Mouse (Mus musculus): ENCODE data around the gene Hltf. TPM values are rescaled to one million over a fixed set of nuclear protein-coding genes. Genes with fewer than 3 reads are reported as not detected.
A peak's percentile ranks its signal among the peaks of the same experiment; 100 is the strongest.
"Not testable (repeated sequence)": the region's sequence is repeated elsewhere in the genome, so short reads cannot be mapped to it uniquely, and the experiment has no call there.

Hltf gene
- polyA plus RNA-seq, 1 experiment = 7.8 TPM

DNA sequence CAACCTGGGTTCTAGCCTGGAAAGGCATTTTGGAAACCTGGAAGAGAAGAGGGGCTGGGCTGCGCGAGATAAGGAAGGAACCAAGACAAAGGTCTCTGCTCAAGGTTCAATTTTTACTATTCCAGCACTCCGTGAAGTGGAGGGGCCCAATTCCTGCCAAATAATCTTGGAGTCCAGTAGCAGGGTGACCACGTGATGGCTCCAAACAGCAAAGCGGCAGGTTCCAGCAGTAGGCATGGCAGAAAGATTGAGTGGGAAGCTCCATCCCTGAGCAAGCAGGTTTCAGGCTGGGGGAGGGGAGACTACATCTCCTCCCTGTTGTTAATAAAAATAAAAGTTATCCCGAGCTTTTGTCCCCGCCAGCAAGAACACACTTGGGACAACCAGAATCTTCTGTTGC, 16.1 kb upstream of the Hltf start:
- not testable (repeated sequence) for H3K27ac ChIP-seq (replicated peaks; ENCODE audit: low read depth, low read length); H3K4me3 ChIP-seq (ENCODE audit: insufficient read depth, low read depth, low read length); H3K4me1 ChIP-seq (ENCODE audit: control insufficient read depth, insufficient read depth, insufficient read length, low read length)

DNA sequence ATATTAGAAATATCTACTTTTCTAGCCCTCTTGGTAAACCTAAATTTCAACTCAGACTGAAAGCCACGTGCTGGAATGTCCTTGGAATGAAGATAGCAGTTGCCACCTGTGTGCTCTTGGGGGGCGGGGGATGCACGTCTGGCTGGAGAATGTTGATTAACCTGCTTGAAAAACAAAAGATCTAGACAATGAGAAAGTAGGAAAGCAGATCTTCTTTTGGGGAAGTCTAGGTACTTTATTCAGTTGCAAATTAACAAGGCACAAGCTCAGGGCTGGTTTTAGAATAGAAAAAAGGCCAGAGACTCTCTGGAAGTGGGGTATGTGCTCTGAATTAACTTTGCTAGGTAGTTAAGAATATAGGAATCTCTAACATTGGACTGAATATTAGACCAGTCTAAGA, 12.9 kb upstream of the Hltf start:
- H3K27ac ChIP-seq (replicated peaks; ENCODE audit: low read depth, low read length) = not testable (repeated sequence)

DNA sequence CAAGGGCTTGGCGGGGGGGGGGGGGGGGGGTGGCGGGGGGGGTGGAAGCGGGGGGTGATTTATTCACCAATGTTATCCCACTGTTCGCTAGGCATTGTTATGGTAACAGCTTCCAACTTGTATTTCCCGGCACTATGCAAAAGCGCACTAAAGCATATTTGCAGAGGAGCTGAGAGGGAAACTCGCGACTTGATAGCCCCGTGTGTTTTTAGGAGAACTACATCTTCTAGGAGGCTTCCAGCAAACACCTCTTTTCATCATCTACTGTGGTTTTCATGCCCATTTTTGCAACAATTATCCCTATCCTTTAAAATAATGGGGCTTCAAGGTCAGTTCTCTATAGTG, 558 bp downstream of the Hltf start:
- Histone ChIP-seq H3K27ac (replicated peaks; ENCODE audit: low read depth, low read length) (no peak overlapping the region), H3K4me3 (ENCODE audit: insufficient read depth, low read depth, low read length) (peak overlapping the region; percentile 91), H3K4me1 (ENCODE audit: control insufficient read depth, insufficient read depth, insufficient read length, low read length) (no peaks in the 10 kb centered on the region)

More for the DNA sequence above, 12.9 kb upstream of the Hltf start:
- H3K4me1 ChIP-seq (ENCODE audit: control insufficient read depth, insufficient read depth, insufficient read length, low read length); H3K4me3 ChIP-seq (ENCODE audit: insufficient read depth, low read depth, low read length): not testable (repeated sequence)

DNA sequence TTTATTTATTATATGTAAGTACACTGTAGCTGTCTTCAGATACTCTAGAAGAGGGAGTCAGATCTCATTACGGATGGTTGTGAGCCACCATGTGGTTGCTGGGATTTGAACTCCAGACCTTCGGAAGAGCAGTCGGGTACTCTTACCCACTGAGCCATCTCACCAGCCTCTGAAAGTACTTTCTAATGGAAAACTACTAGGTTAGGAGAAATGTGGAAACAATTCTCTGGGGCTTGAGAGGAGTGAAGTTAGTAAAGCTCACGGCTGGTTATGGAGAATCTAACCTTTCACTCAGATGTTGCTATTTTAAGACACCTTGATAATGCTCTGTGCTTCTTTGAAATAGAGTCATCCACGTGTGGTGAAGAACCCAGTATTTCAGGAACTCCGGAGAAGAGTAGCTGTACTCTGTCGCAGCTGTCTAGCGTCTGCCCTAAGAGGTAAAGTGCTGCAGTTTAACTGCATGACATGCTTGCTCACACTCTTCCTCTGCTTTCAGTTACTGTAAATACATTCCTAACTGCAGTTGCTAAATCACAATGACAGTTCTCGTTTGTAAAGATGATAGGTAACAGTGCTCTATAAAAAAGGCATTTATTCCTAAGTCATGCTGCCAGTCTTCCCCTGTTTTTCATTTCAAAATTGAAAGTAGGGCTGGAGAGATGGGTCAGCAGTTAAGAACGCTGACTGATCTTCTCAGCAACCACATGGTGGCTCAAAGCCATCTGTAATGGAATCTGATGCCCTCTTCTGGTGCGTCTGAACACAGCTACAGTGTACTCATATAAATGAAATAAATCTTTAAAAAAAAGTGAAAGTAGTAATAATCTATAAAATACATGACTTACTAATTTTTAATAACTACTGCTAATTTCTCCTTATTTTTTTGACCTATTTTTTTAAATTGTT, 18.8 kb downstream of the Hltf start:
- H3K4me3 ChIP-seq (ENCODE audit: insufficient read depth, low read depth, low read length) = no peak overlapping the region
- no peaks in the 10 kb centered on the region for H3K4me1 ChIP-seq (ENCODE audit: control insufficient read depth, insufficient read depth, insufficient read length, low read length)
- no peak overlapping the region for H3K27ac ChIP-seq (replicated peaks; ENCODE audit: low read depth, low read length)

DNA sequence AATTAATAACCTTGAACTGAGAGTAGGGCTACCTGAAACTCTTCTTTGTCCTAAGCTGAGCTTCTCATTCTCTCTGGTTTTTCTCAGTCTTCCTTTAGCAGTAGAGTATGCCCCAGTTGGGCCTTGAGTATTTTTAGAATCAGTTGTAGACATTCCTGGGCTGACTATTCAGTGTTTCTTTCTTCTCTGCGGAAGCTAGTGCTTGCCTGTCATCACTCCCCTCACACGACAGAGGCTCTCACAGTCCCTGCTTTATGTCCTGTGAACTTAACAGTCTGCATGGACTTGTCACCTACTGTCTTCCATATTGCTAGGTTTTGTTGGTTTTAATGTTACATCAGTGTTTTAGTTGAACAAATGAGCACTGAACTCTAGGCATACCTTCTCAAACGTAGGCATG, 24.6 kb downstream of the Hltf start:
- Histone ChIP-seq H3K27ac (replicated peaks; ENCODE audit: low read depth, low read length) (no peak overlapping the region), H3K4me3 (ENCODE audit: insufficient read depth, low read depth, low read length) (no peak overlapping the region), H3K4me1 (ENCODE audit: control insufficient read depth, insufficient read depth, insufficient read length, low read length) (no peaks in the 10 kb centered on the region)

DNA sequence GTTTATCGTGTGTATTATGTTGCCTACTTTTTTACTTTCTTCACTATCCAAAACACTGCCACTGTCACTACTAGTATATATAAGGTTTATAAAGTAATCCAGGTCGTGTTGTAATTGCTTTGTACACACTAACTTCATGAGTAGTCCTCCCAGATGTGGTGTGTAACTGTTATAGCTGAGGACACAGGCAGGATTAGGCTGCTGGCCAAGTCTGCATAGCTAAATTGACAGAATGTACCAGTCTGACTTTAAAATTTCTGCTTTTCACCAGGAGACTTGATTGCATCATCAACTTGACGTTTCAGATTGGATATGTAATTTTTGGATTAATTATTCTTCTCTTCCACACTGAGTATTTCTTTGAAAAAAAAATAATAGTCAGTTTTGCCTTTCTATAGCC, 46.2 kb downstream of the Hltf start:
- Histone ChIP-seq H3K4me1 (ENCODE audit: control insufficient read depth, insufficient read depth, insufficient read length, low read length) (no peaks in the 10 kb centered on the region), H3K4me3 (ENCODE audit: insufficient read depth, low read depth, low read length) (no peak overlapping the region)

DNA sequence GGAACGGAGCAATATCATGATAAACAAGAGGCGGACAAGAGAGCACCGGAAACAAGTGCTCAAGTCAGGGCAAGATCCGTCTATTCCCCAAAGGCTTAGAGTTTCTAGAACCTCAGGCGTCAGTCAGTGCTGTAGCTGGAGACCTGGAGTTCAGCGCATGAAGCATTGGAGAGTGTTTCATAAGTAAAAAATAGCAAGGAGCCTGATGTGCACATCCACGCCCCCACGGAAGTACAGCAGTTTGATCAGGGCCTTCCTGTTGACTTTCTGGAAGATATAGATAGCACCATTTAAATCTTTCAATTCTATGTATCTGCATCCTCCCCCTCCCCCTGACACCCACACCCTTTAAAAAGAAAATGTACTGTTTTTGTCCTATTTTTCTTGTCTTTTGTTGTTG, 46.7 kb downstream of the Hltf start:
- Histone ChIP-seq H3K4me1 (ENCODE audit: control insufficient read depth, insufficient read depth, insufficient read length, low read length) (no peaks in the 10 kb centered on the region), H3K27ac (replicated peaks; ENCODE audit: low read depth, low read length) (peak overlapping the region; percentile 61; the same call in 1 of the 2 replicates), H3K4me3 (ENCODE audit: insufficient read depth, low read depth, low read length) (peak overlapping the region; percentile 30)

More for the DNA sequence above, 46.2 kb downstream of the Hltf start:
- no peak overlapping the region for H3K27ac ChIP-seq (replicated peaks; ENCODE audit: low read depth, low read length)

DNA sequence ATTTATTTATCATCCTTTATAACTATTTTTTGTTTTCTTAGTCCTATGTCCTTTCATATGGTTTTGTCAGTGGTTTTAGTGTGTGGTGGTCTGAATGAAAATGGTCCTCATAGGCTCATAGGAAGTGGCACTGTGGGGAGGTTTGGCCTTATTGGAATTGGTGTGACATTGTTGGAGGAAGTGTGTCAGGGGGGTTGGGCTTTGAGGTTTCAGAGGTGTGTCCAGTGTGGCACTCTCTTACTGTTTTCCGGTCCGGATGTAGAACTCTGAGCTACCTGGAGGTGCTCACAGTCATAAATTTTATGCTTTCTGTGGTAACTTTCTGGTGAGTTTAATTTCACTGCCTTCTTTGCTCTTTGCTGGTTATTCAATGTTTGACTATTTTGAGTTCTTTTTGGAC, 47.2 kb downstream of the Hltf start:
- Histone ChIP-seq H3K4me1 (ENCODE audit: control insufficient read depth, insufficient read depth, insufficient read length, low read length) (no peaks in the 10 kb centered on the region), H3K27ac (replicated peaks; ENCODE audit: low read depth, low read length) (no peak overlapping the region), H3K4me3 (ENCODE audit: insufficient read depth, low read depth, low read length) (no peak overlapping the region)

DNA sequence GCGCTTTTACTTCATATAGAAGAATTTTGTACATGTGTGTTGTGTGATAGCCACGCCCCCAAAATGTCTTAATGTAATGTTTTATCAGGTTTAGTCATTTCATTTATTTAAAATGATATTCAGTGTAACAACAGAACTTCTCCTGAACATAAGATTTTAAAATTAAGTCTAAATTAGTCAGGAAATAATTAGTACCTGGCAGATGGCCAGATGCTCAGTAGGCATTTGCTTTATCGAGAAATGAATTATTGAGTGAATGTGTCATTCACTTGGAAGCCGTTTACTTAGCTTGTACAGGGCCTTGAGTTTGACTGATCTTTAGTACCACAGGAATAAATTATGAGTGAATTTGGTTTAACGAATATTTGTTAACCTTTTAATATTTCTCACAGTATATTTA, 51.3 kb downstream of the Hltf start:
- Histone ChIP-seq H3K27ac (replicated peaks; ENCODE audit: low read depth, low read length) (no peak overlapping the region), H3K4me1 (ENCODE audit: control insufficient read depth, insufficient read depth, insufficient read length, low read length) (no peaks in the 10 kb centered on the region), H3K4me3 (ENCODE audit: insufficient read depth, low read depth, low read length) (no peak overlapping the region)

DNA sequence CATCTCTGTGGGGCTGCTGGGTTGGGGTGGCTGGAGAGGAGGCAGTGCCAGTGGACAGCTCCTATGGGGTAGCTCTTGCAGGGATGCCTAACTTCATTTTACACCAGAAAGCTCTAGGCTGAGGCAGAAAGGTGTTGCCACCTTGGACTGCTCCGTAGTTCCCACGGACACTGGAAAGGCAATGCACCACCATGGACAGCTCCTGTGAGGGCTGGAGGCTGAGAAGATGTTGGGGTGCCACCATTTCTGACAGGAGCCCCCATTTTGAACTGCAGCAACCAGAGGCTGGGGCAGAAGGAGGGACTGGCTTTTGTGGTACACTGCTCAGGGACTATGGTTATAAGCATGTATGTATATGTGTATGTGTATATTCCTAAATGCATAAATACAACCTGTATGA, 54.3 kb downstream of the Hltf start:
- no peak overlapping the region for H3K27ac ChIP-seq (replicated peaks; ENCODE audit: low read depth, low read length)
- H3K4me1 ChIP-seq (ENCODE audit: control insufficient read depth, insufficient read depth, insufficient read length, low read length) = no peaks in the 10 kb centered on the region
- no peak overlapping the region for H3K4me3 ChIP-seq (ENCODE audit: insufficient read depth, low read depth, low read length)

DNA sequence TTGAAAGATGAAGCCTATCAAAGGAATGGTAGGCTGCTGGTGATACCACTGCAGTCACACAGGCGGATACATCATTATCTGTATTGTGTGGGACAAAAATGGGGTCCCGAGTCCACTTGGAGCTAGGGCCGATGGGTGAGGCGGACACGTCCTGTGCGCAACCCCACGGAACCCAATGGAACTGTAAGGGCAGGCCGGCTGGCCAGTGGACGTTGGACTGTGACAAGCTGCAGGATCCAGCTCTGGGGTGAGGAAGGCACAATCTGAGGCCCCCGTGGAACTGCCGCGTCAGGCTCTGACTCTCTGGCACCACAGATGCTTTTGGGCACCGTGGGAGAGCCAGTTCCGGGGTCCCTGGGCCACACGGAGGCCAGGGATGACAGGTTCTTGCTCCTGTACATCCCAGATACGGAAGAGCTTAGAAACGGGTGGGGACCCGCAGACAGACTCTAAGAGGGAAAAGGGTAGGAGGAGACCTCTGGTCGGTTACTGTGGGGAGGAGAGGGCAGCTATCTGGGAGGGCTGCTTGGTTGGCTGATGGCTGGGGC, 61.5 kb downstream of the Hltf start:
- no peak overlapping the region for H3K27ac ChIP-seq (replicated peaks; ENCODE audit: low read depth, low read length)
- no peaks in the 10 kb centered on the region for H3K4me1 ChIP-seq (ENCODE audit: control insufficient read depth, insufficient read depth, insufficient read length, low read length)
- H3K4me3 ChIP-seq (ENCODE audit: insufficient read depth, low read depth, low read length) = no peak overlapping the region

DNA sequence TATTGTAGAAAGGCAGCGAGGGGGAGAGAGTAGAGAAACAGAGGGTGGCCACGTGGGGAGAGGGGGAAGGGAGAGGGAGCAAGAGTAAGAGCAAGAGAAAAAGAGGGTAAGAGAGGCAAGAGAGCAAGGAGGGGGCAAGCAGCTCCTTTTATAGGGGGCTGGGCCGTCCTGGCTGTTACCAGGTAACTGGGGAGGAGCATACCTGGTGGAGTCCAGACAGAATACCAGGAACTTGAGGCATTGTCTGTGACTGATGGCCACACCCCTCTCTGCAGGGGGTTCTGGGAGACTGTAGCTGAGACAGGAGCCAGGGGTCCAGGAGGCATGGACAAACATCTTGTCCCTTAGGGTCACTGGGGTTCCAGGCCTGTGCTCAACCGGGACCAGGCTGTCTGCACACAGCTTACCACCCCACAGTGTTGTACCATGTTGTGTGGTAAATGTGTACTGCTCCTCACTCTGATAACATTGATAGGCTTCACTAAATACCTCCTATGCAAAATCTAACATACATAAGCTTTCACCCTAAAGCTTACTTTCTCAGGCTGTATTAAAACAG, 62.2 kb downstream of the Hltf start:
- Histone ChIP-seq H3K27ac (replicated peaks; ENCODE audit: low read depth, low read length) (no peak overlapping the region), H3K4me3 (ENCODE audit: insufficient read depth, low read depth, low read length) (no peak overlapping the region)

DNA sequence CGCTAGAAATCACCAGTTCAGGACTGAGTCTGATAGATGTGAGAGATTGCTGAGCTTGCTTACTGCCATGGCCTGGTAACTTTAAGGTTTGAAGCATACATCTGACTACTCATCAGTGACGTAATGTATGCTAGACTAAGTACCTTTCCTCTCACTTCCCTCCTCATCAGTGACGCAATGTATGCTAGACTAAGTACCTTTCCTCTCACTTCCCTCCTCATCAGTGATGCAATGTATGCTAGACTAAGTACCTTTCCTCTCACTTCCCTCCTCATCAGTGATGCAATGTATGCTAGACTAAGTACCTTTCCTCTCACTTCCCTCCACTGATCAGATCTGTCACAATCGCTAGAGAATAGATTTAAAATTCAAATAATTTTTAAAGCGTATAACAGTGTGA, 64.0 kb downstream of the Hltf start:
- not testable (repeated sequence) for H3K4me3 ChIP-seq (ENCODE audit: insufficient read depth, low read depth, low read length); H3K4me1 ChIP-seq (ENCODE audit: control insufficient read depth, insufficient read depth, insufficient read length, low read length); H3K27ac ChIP-seq (replicated peaks; ENCODE audit: low read depth, low read length)

More for the DNA sequence above, 62.2 kb downstream of the Hltf start:
- H3K4me1 ChIP-seq (ENCODE audit: control insufficient read depth, insufficient read depth, insufficient read length, low read length) = no peaks in the 10 kb centered on the region

DNA sequence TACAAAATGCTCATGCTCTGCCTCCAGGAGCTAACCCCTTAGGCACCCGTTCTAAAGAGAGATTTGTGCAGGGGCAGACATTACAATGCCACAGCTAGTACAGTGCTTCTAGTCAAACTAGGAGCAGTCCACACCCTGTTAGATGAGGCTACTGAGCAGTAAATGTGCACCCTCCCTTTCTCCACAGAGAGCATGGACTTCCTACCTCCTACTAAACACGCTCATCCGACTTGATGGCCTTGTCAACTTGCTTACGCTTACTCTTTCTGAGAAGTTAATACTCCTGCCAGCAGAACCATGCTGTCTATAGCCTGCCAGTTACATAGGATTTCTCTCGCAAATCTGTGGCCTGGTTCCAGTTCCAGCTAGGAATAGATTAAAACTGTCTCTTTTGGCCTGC, 68.0 kb downstream of the Hltf start:
- Histone ChIP-seq H3K4me3 (ENCODE audit: insufficient read depth, low read depth, low read length) (no peak overlapping the region), H3K4me1 (ENCODE audit: control insufficient read depth, insufficient read depth, insufficient read length, low read length) (peaks cover 3% of the 10 kb centered on the region), H3K27ac (replicated peaks; ENCODE audit: low read depth, low read length) (no peak overlapping the region)

DNA sequence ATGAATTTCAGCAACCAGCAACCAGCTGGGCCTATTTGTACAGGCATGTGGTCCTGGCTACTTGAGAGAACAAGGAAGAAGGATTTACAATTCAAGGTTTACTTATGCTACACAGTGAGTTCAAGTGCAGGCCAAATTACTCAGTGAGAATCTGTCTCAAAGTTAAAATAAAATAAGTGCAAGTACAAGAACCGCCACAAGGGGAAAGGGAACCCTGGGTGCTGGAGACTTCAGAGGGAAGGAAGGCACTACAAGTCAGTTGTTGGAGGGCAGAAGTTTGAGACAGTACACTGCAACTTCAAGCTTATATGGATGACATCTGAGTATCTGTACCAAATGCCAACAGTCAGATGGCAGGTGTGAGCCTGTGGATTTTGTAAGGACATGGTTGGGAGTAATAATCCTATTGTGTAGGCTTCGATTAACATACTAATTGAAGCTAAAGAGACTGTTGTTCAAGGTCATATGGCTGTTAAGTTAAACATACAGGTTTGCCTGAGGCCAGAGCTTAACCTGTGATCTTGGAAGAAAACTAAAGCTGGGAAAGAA, 69.5 kb downstream of the Hltf start:
- Histone ChIP-seq H3K4me3 (ENCODE audit: insufficient read depth, low read depth, low read length) (no peak overlapping the region), H3K27ac (replicated peaks; ENCODE audit: low read depth, low read length) (no peak overlapping the region), H3K4me1 (ENCODE audit: control insufficient read depth, insufficient read depth, insufficient read length, low read length) (peaks cover 14% of the 10 kb centered on the region)
